Mouse (Mus musculus) stomach, embryonic 16.5 days (tissue): ENCODE measurements around the gene Yy1. TPM values are rescaled to one million over a fixed set of nuclear protein-coding genes. Genes with fewer than 3 reads are reported as not detected.
A peak's percentile ranks its signal among the peaks of the same experiment; 100 is the strongest.

ENCODE experiments used
- ATAC-seq: fragments of 200-750 bp; cut with Nextera tagmentation; 2 replicates; pipeline ENCODE4 v1.8.0; 2017; ENCODE audit warnings: moderate number of reproducible peaks, moderate TSS enrichment; ENCODE audit not compliant: insufficient read depth, low FRiP score
- H3K27ac ChIP-seq: fragments of 300-500 bp; sonication (generic); 2 replicates; pipeline ENCODE4 v1.5.1; 2014; ENCODE audit warnings: low read length
- H3K27me3 ChIP-seq: fragments of 300-500 bp; sonication (generic); 2 replicates; pipeline ENCODE4 v1.6.1; 2014; ENCODE audit warnings: low read length, control low read depth, mixed read lengths; ENCODE audit not compliant: control insufficient read depth, insufficient read depth
- H3K36me3 ChIP-seq: fragments of 300-500 bp; sonication (generic); 2 replicates; pipeline ENCODE4 v1.6.1; 2014; ENCODE audit warnings: low read length; ENCODE audit not compliant: control insufficient read depth, insufficient read depth
- H3K4me1 ChIP-seq: fragments of 300-500 bp; sonication (generic); 2 replicates; pipeline ENCODE4 v1.6.1; 2014; ENCODE audit warnings: low read length, control low read depth, mixed read lengths; ENCODE audit not compliant: control insufficient read depth, insufficient read depth
- H3K4me2 ChIP-seq: fragments of 300-500 bp; sonication (generic); 2 replicates; pipeline ENCODE4 v1.6.1; 2014; ENCODE audit warnings: low read depth, low read length, mixed read lengths
- H3K4me3 ChIP-seq: fragments of 300-500 bp; sonication (generic); replicated peaks from 2 replicates; pipeline ENCODE4 v1.5.1; 2014; ENCODE audit warnings: mild to moderate bottlenecking, low read length
- H3K9ac ChIP-seq: fragments of 300-500 bp; sonication (generic); 2 replicates; pipeline ENCODE4 v1.6.1; 2014; ENCODE audit warnings: low read length
- H3K9me3 ChIP-seq: fragments of 300-500 bp; sonication (generic); replicated peaks from 2 replicates; pipeline ENCODE4 v1.6.1; 2016; ENCODE audit warnings: low read length, control low read depth; ENCODE audit not compliant: control insufficient read depth
- WGBS: fragments of 180-500 bp; shearing (Covaris S2); extraction: QIAGEN DNeasy Blood & Tissue Kit; methylation state at CpG from one replicate; pipeline ENCODE4 v1.1.7; 2014; 5-methylcytosine and 5-hydroxymethylcytosine counted together
- polyA plus RNA-seq: library from polyadenylated mRNA; unstranded; fragments of >200 nt; fragmentation: Nextera tagmentation; extraction: Ambion mirVana; gene quantifications from 2 replicates; pipeline ENCODE4 v1.2.1, GENCODE M21; 2015

The Yy1 gene
- polyA plus RNA-seq, 1 experiment from 2014 or later, result 14.3 TPM

GRCm38 (mm10) chr12:108765751-108766221, 27.0 kb upstream of the Yy1 start:
- peak overlapping the region; percentile 74 for H3K4me2 ChIP-seq
- H3K9me3 ChIP-seq, result no peaks in the 10 kb centered on the region
- peak overlapping the region; percentile 46 for H3K4me3 ChIP-seq
- H3K36me3 ChIP-seq, result no peaks in the 10 kb centered on the region
- 18% methylated on average over 14 of the region's 14 CpGs for WGBS
- no peaks in the 10 kb centered on the region for H3K27me3 ChIP-seq
- H3K27ac ChIP-seq, result peak overlapping the region; percentile 92
- ATAC-seq, result peak; percentile 70; the same call in 1 of the 2 replicates
- peak overlapping the region; percentile 72 for H3K9ac ChIP-seq
- H3K4me1 ChIP-seq, result peaks cover 17% of the 10 kb centered on the region

- H3K4me2 ChIP-seq, result peak overlapping the region; percentile 74
- H3K9ac ChIP-seq, result peak overlapping the region; percentile 72
- ATAC-seq, result 0 out of 2 replicates have a peak, but pooled peaks have one; percentile 2
Measured at GRCm38 (mm10) chr12:108766316-108766715, 26.5 kb upstream of the Yy1 start.

GRCm38 (mm10) chr12:108766866-108767265, 25.9 kb upstream of the Yy1 start:
- Histone ChIP-seq H3K27ac (peak overlapping the region; percentile 92; the same call in 1 of the 2 replicates), H3K27me3 (no peaks in the 10 kb centered on the region), H3K4me1 (peaks cover 17% of the 10 kb centered on the region), H3K36me3 (no peaks in the 10 kb centered on the region), H3K9me3 (no peaks in the 10 kb centered on the region), H3K9ac (peak overlapping the region; percentile 72), H3K4me3 (peak overlapping the region; percentile 46), H3K4me2 (peak overlapping the region; percentile 74)
- no peak for ATAC-seq
- 35% methylated on average over 7 of the region's 7 CpGs for WGBS

More at GRCm38 (mm10) chr12:108766316-108766715, 26.5 kb upstream of the Yy1 start:
- Histone ChIP-seq H3K9me3 (no peaks in the 10 kb centered on the region), H3K27me3 (no peaks in the 10 kb centered on the region), H3K36me3 (no peaks in the 10 kb centered on the region), H3K4me1 (peaks cover 17% of the 10 kb centered on the region), H3K4me3 (peak overlapping the region; percentile 46), H3K27ac (peak overlapping the region; percentile 92)
- WGBS, result 39% methylated on average over 10 of the region's 10 CpGs

- Histone ChIP-seq H3K27me3 (no peaks in the 10 kb centered on the region), H3K9ac (no peak overlapping the region), H3K4me3 (no peak overlapping the region), H3K36me3 (no peaks in the 10 kb centered on the region), H3K4me1 (peaks cover 17% of the 10 kb centered on the region), H3K4me2 (no peak overlapping the region), H3K27ac (no peak overlapping the region), H3K9me3 (no peaks in the 10 kb centered on the region)
- 70% methylated on average over 11 of the region's 11 CpGs for WGBS
- no peak for ATAC-seq
Measured at GRCm38 (mm10) chr12:108768196-108768854, 24.4 kb upstream of the Yy1 start.

- Histone ChIP-seq H3K36me3 (peaks cover 18% of the 10 kb centered on the region; the same call in 1 of the 2 replicates), H3K27ac (no peak overlapping the region), H3K4me1 (no peaks in the 10 kb centered on the region), H3K27me3 (no peaks in the 10 kb centered on the region), H3K9ac (no peak overlapping the region), H3K4me3 (no peak overlapping the region), H3K9me3 (peaks cover 10% of the 10 kb centered on the region), H3K4me2 (no peak overlapping the region)
- ATAC-seq, result no peak
- 93% methylated on average over 7 of the region's 7 CpGs for WGBS
Measured at GRCm38 (mm10) chr12:108780108-108780877, 12.5 kb upstream of the Yy1 start.

- H3K4me3 ChIP-seq, result no peak overlapping the region
- 0 out of 2 replicates have a peak, but pooled peaks cover 4% of the 10 kb centered on the region for H3K36me3 ChIP-seq
- no peak for ATAC-seq
- no peak overlapping the region for H3K27ac ChIP-seq
- no peak overlapping the region for H3K4me2 ChIP-seq
- WGBS, result 81% methylated on average over 4 of the region's 4 CpGs
- peaks cover 4% of the 10 kb centered on the region; the same call in 1 of the 2 replicates for H3K9me3 ChIP-seq
- no peak overlapping the region for H3K9ac ChIP-seq
- no peaks in the 10 kb centered on the region for H3K4me1 ChIP-seq
- no peaks in the 10 kb centered on the region for H3K27me3 ChIP-seq
Measured at GRCm38 (mm10) chr12:108785161-108785560, 7.6 kb upstream of the Yy1 start.

GRCm38 (mm10) chr12:108787329-108787728, 5.4 kb upstream of the Yy1 start:
- 82% methylated on average over 2 of the region's 2 CpGs for WGBS
- Histone ChIP-seq H3K9me3 (peaks cover 4% of the 10 kb centered on the region; the same call in 1 of the 2 replicates), H3K4me2 (no peak overlapping the region), H3K4me1 (0 out of 2 replicates have a peak, but pooled peaks cover 6% of the 10 kb centered on the region), H3K4me3 (no peak overlapping the region), H3K27ac (no peak overlapping the region), H3K27me3 (no peaks in the 10 kb centered on the region), H3K9ac (no peak overlapping the region), H3K36me3 (0 out of 2 replicates have a peak, but pooled peaks cover 4% of the 10 kb centered on the region)
- no peak for ATAC-seq

GRCm38 (mm10) chr12:108792152-108792545, 624 bp upstream of the Yy1 start:
- Histone ChIP-seq H3K4me2 (peak overlapping the region; percentile 61), H3K9me3 (no peaks in the 10 kb centered on the region), H3K27ac (peak overlapping the region; percentile 96), H3K9ac (peak overlapping the region; percentile 89), H3K27me3 (no peaks in the 10 kb centered on the region), H3K36me3 (no peaks in the 10 kb centered on the region), H3K4me1 (peaks cover 20% of the 10 kb centered on the region), H3K4me3 (peak overlapping the region; percentile 65)
- ATAC-seq, result peak; percentile 18; the same call in 1 of the 2 replicates
- under 1% methylated on average over 52 of the region's 52 CpGs for WGBS
